Mouse (Mus musculus) neural tube, embryonic 11.5 days (tissue): ENCODE measurements at regions not wholly inside any gene's neighbourhood (a gene's known extent, or its start where the extent isn't known, plus 50 kb on each side); places are given as distances from the start of the nearest gene placed in this dataset.

Experiments
- ATAC-seq: fragments of 200-750 bp; cut with Nextera tagmentation; 2 replicates; pipeline ENCODE4 v1.8.0; 2017; ENCODE audit warnings: moderate number of reproducible peaks, mild to moderate bottlenecking, moderate TSS enrichment, moderate library complexity; ENCODE audit not compliant: insufficient read depth, low FRiP score, low TSS enrichment
- DNase-seq: peaks from one replicate; pipeline ENCODE4 v3.0.0-alpha.2; 2015; ENCODE audit warnings: low spot score
- H3K27ac ChIP-seq: fragments of 300-500 bp; sonication (generic); 2 replicates; pipeline ENCODE4 v1.5.1; 2014; ENCODE audit warnings: low read depth, mild to moderate bottlenecking, low read length
- H3K27me3 ChIP-seq: fragments of 300-500 bp; sonication (generic); 2 replicates; pipeline ENCODE4 v1.6.1; 2014; ENCODE audit warnings: mild to moderate bottlenecking, low read length, mixed read lengths; ENCODE audit not compliant: control insufficient read depth, insufficient read depth
- H3K36me3 ChIP-seq: fragments of 300-500 bp; sonication (generic); 2 replicates; pipeline ENCODE4 v1.6.1; 2014; ENCODE audit warnings: mild to moderate bottlenecking, low read length, moderate library complexity, mixed read lengths; ENCODE audit not compliant: control insufficient read depth, insufficient read depth
- H3K4me1 ChIP-seq: fragments of 300-500 bp; sonication (generic); 2 replicates; pipeline ENCODE4 v1.6.1; 2014; ENCODE audit warnings: low read length, mixed read lengths; ENCODE audit not compliant: control insufficient read depth, insufficient read depth
- H3K4me2 ChIP-seq: fragments of 300-500 bp; sonication (generic); 2 replicates; pipeline ENCODE4 v1.6.1; 2014; ENCODE audit warnings: low read depth, mild to moderate bottlenecking, moderate library complexity
- H3K4me3 ChIP-seq: fragments of 300-500 bp; sonication (generic); 2 replicates; pipeline ENCODE4 v1.5.1; 2014; ENCODE audit warnings: low read depth, low read length
- H3K9ac ChIP-seq: fragments of 300-500 bp; sonication (generic); 2 replicates; pipeline ENCODE4 v1.6.1; 2014; ENCODE audit warnings: mild to moderate bottlenecking, low read length
- H3K9me3 ChIP-seq: fragments of 300-500 bp; sonication (generic); 2 replicates; pipeline ENCODE4 v1.6.1; 2016; ENCODE audit warnings: low read length; ENCODE audit not compliant: control insufficient read depth
- WGBS: fragments of 180-500 bp; shearing (Covaris S2); extraction: QIAGEN DNeasy Blood & Tissue Kit; methylation state at CpG from one replicate; pipeline ENCODE4 v1.1.7; 2014; 5-methylcytosine and 5-hydroxymethylcytosine counted together

DNA sequence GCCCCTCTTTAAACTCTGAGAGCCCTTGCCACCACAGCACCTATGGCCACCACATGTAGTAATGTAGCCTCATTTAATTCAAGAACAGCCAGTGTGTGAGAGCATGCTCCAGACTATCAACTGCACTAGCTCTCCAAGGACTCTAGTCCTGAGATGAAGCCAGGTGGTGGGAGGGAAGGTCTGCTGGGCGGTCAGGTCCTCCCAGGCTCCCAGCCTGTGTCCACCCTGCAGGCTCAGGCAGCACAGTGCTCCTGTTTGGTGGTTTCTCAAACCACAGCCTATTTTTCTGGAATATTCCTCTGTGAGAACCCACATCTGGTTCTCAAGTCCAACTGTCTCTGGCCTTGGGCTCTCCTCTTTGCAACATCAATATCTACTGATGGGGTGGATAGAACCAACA lies 115.3 kb downstream of the Thbs2 start:
- H3K9ac ChIP-seq = no peak overlapping the region
- H3K27me3 ChIP-seq = no peaks in the 10 kb centered on the region
- no peaks in the 10 kb centered on the region for H3K36me3 ChIP-seq
- ATAC-seq (no peak), DNase-seq (no peak)
- no peak overlapping the region for H3K27ac ChIP-seq
- H3K9me3 ChIP-seq = no peaks in the 10 kb centered on the region
- WGBS = 87% methylated on average over 1 of the region's 1 CpGs
- no peak overlapping the region for H3K4me2 ChIP-seq
- no peak overlapping the region for H3K4me3 ChIP-seq
- H3K4me1 ChIP-seq = no peaks in the 10 kb centered on the region

DNA sequence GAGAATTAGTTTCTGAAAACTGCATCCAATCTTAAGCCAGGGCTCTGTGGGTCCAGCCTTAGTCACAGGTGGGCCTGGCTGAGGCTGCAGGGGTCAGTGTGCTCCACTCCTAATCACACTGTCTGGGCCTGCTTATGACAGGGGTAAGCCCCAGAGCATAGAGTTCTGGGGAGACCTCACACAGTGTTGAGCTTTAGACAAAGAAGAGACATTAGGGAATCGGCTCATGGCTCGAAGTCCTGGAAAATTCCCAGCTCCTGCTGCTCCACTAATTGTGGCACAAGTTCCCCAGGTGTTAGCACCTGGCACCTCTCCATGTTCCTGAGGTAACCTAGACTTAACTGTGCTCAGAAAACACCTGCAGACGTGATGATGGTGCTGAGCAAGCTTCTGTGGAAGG lies 115.8 kb downstream of the Thbs2 start:
- no peaks in the 10 kb centered on the region for H3K9me3 ChIP-seq
- 68% methylated on average over 3 of the region's 3 CpGs for WGBS
- H3K36me3 ChIP-seq = no peaks in the 10 kb centered on the region
- no peak overlapping the region for H3K4me2 ChIP-seq
- H3K4me3 ChIP-seq = no peak overlapping the region
- ATAC-seq = no peak
- H3K27me3 ChIP-seq = no peaks in the 10 kb centered on the region
- DNase-seq = no peak
- H3K4me1 ChIP-seq = no peaks in the 10 kb centered on the region
- H3K9ac ChIP-seq = no peak overlapping the region
- no peak overlapping the region for H3K27ac ChIP-seq

DNA sequence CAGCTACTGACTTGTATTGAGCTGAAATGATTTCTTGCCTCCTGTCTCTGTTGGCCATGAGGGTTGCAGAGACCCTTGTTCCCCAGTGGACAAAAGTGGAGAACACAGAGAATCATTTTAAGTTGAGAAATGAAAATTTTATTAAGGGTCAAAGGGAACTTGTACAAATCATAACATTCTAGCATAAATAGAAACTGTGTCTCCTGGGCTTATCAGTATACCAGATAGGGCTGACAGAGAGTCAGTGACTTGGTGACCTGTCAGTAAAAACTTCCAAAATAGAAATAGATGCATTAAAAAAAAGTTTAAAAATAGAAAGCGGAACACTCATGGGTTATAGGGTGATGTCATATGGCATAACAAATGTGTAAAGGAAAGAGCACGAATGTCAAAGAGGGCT lies 117.9 kb downstream of the Thbs2 start:
- H3K4me2 ChIP-seq = no peak overlapping the region
- H3K9me3 ChIP-seq = no peaks in the 10 kb centered on the region
- H3K4me3 ChIP-seq = no peak overlapping the region
- no peak overlapping the region for H3K27ac ChIP-seq
- WGBS = 84% methylated on average over 2 of the region's 2 CpGs
- H3K9ac ChIP-seq = no peak overlapping the region
- H3K4me1 ChIP-seq = no peaks in the 10 kb centered on the region
- ATAC-seq (no peak), DNase-seq (no peak)
- no peaks in the 10 kb centered on the region for H3K36me3 ChIP-seq
- H3K27me3 ChIP-seq = no peaks in the 10 kb centered on the region

DNA sequence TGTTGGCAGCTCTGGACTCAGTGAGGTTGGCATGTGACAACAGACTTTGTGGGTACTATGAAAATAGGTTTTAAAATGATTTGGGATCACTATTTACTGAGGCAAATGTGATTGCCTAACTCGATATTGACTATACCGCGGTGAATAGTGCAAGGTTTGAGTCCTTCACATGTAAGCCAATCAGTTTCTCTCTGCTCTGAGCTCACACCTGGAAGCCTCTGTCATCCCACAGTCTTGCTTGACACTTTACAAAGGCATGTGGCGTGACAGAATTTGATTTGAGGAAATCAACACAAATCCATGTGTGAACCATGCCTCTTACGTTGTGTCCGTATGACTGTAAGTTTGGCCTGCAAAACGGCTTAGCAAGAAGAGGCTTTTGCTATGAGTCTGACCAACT lies 122.9 kb downstream of the Thbs2 start:
- ATAC-seq (no peak), DNase-seq (no peak)
- Histone ChIP-seq H3K36me3 (no peaks in the 10 kb centered on the region), H3K9ac (no peak overlapping the region), H3K9me3 (no peaks in the 10 kb centered on the region), H3K4me2 (no peak overlapping the region), H3K27me3 (no peaks in the 10 kb centered on the region), H3K27ac (no peak overlapping the region), H3K4me1 (no peaks in the 10 kb centered on the region), H3K4me3 (no peak overlapping the region)
- 85% methylated on average over 7 of the region's 7 CpGs for WGBS

DNA sequence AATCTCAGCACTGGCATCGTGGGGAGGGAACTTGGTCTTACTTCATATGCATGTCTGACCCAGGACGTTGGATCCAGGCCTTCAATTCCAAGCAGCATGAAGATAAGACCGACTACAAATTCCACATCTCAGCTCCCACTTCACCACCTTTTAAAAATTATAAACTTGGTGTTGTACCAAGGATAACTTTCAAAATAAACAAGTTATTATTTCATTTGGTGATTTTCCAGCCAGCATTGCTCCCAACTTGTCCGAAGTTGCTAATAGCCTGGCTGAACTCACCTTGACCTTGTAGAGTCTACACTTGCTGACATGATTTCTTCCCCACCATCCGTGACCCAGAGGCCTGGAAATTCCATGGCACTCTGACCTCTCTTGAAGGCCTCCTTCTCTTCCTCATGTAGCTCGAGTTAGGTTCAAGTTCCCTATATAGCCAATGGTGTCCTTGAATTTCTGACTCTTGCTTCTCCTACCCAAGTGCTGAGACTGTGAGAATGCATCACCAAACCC lies 123.7 kb downstream of the Thbs2 start:
- Histone ChIP-seq H3K36me3 (no peaks in the 10 kb centered on the region), H3K4me3 (no peak overlapping the region), H3K9me3 (no peaks in the 10 kb centered on the region), H3K4me1 (no peaks in the 10 kb centered on the region), H3K27ac (no peak overlapping the region), H3K4me2 (no peak overlapping the region), H3K27me3 (no peaks in the 10 kb centered on the region), H3K9ac (no peak overlapping the region)
- 83% methylated on average over 6 of the region's 6 CpGs for WGBS
- DNase-seq (no peak), ATAC-seq (no peak)

DNA sequence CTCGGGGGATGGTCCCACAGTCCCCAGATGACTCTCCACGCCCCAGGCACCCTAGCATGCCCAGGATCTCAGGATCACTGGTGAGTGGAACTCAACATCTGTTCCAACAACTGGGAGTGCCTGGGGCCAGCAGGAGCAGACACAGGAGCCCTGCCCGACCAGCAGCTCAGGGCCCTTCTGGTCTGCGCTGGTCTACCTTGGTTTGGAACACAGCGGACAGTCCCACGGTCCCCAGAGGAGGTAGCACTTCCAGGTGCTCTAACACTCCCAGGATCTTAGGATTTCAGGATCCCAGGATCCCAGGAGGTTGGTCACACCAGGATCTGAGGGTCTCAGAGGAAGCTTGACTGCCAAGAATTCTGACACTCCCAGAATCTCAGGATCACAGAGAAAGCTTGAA lies 131.8 kb downstream of the Thbs2 start:
- no peaks in the 10 kb centered on the region for H3K36me3 ChIP-seq
- 84% methylated on average over 6 of the region's 6 CpGs for WGBS
- no peaks in the 10 kb centered on the region for H3K27me3 ChIP-seq
- no peaks in the 10 kb centered on the region for H3K4me1 ChIP-seq
- H3K4me3 ChIP-seq = no peak overlapping the region
- no peaks in the 10 kb centered on the region for H3K9me3 ChIP-seq
- no peak overlapping the region for H3K9ac ChIP-seq
- DNase-seq = no peak
- no peak for ATAC-seq
- H3K4me2 ChIP-seq = no peak overlapping the region
- no peak overlapping the region for H3K27ac ChIP-seq

DNA sequence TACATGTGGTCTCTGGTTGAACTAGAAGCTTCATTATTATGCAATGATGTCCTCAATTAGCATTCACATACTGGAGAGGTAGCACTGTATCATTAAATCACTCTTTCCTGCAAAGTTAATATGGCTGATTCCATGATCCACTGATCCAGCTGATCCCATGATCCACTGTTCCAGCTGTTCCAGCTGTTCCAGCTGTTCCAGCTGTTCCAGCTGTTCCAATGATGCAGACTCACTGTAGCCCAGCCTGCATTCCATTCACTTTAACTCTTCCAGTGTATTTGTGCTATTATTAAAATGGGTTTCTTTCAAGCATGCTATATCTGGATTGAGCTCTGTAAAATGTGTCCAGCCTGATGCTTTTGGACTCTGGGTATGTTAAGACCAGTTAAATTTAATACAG lies 136.8 kb downstream of the Thbs2 start:
- no peak overlapping the region for H3K4me2 ChIP-seq
- ATAC-seq = no peak

DNA sequence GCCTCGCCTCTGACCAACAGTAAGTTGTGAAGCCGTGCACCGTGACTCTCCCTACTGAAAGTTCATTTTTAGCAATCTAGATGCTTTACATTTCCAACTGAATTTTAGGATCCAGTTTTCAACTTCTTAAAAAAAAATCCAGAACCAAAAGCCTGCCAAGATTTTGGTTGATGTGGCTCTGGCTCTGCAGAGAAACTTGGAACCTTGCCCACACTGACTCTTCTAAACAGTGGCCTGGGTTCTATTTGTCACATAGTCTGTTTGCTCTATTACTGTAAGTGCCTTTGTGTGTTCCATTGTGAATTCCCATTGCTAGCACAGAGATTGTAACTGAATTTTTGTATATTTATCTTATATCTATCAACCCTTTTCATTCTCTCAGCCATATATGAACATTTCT lies 140.8 kb downstream of the Thbs2 start:
- no peaks in the 10 kb centered on the region for H3K4me1 ChIP-seq
- ATAC-seq = no peak
- no peak overlapping the region for H3K4me3 ChIP-seq
- no peak overlapping the region for H3K4me2 ChIP-seq
- no peak overlapping the region for H3K9ac ChIP-seq
- DNase-seq = no peak
- H3K36me3 ChIP-seq = no peaks in the 10 kb centered on the region
- no peaks in the 10 kb centered on the region for H3K9me3 ChIP-seq
- H3K27ac ChIP-seq = no peak overlapping the region
- no peaks in the 10 kb centered on the region for H3K27me3 ChIP-seq
- 85% methylated on average over 3 of the region's 3 CpGs for WGBS

More for the DNA sequence above, 136.8 kb downstream of the Thbs2 start:
- Histone ChIP-seq H3K36me3 (no peaks in the 10 kb centered on the region), H3K4me3 (no peak overlapping the region), H3K27me3 (no peaks in the 10 kb centered on the region), H3K9me3 (no peaks in the 10 kb centered on the region), H3K4me1 (no peaks in the 10 kb centered on the region), H3K9ac (no peak overlapping the region), H3K27ac (no peak overlapping the region)
- no peak for DNase-seq

DNA sequence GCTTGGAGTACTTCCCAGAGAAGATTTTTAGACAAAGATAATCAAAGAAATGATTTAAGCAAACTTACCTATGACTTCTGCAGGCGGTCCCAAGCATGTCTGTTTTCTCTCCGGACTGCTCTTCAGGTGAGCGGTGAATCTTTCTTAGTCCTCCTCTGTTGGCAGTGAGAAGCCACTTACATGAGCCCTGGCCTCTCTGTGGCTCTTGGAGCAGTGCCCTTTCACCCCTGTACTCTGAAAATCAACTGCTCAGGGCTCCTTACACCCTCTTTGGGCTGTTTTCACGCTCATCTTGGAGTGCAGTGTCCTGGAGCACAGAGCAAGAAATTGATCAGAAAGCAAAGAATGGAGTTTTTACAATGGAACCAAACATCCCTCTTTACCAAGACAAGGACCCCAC lies 142.0 kb downstream of the Thbs2 start:
- no peak overlapping the region for H3K27ac ChIP-seq
- no peaks in the 10 kb centered on the region for H3K27me3 ChIP-seq
- peaks cover 4% of the 10 kb centered on the region; the same call in 1 of the 2 replicates for H3K9me3 ChIP-seq
- H3K4me2 ChIP-seq = no peak overlapping the region
- H3K9ac ChIP-seq = no peak overlapping the region
- DNase-seq (no peak), ATAC-seq (no peak)
- no peak overlapping the region for H3K4me3 ChIP-seq
- 86% methylated on average over 4 of the region's 4 CpGs for WGBS
- H3K36me3 ChIP-seq = no peaks in the 10 kb centered on the region
- no peaks in the 10 kb centered on the region for H3K4me1 ChIP-seq
